Mouse (Mus musculus): ENCODE data around the gene Lpcat2. TPM values are rescaled to one million over a fixed set of nuclear protein-coding genes. Genes with fewer than 3 reads are reported as not detected.
"Not testable (repeated sequence)": the region's sequence is repeated elsewhere in the genome, so short reads cannot be mapped to it uniquely, and the experiment has no call there.

Gene Lpcat2
- polyA plus RNA-seq, 1 experiment from 2014 or later, result 8.5 TPM

GRCm38 (mm10) chr8:92861977-92862376 is 6.8 kb downstream of the Lpcat2 start:
- ATAC-seq (ENCODE audit: insufficient number of reproducible peaks, low FRiP score, low TSS enrichment, low read depth) (no peak), DNase-seq (ENCODE audit: low spot score) (no peak)
- H3K9me3 ChIP-seq (ENCODE audit: control insufficient read depth, low read length), result no peaks in the 10 kb centered on the region; the same call in 1 of the 2 replicates
- H3K4me2 ChIP-seq (ENCODE audit: low read depth, severe bottlenecking), result no peak overlapping the region
- no peaks in the 10 kb centered on the region for H3K27me3 ChIP-seq (ENCODE audit: control insufficient read depth, insufficient read depth, low read length)
- WGBS, result 93% methylated on average over 1 of the region's 1 CpGs
- no peak overlapping the region for H3K9ac ChIP-seq (ENCODE audit: low read length)
- H3K4me1 ChIP-seq (ENCODE audit: control insufficient read depth, insufficient read depth, low read length), result no peaks in the 10 kb centered on the region
- H3K27ac ChIP-seq (replicated peaks; ENCODE audit: low read depth, low read length), result no peak overlapping the region
- H3K36me3 ChIP-seq (ENCODE audit: control insufficient read depth, insufficient read depth, low read length), result no peaks in the 10 kb centered on the region
- H3K4me3 ChIP-seq (ENCODE audit: low read depth, low read length), result no peak overlapping the region

- Histone ChIP-seq H3K27ac (replicated peaks; ENCODE audit: low read depth, low read length) (no peak overlapping the region), H3K4me2 (ENCODE audit: low read depth, severe bottlenecking) (no peak overlapping the region), H3K36me3 (ENCODE audit: control insufficient read depth, insufficient read depth, low read length) (no peaks in the 10 kb centered on the region), H3K27me3 (ENCODE audit: control insufficient read depth, insufficient read depth, low read length) (no peaks in the 10 kb centered on the region), H3K9me3 (ENCODE audit: control insufficient read depth, low read length) (no peaks in the 10 kb centered on the region), H3K4me1 (ENCODE audit: control insufficient read depth, insufficient read depth, low read length) (peaks cover 5% of the 10 kb centered on the region; the same call in 1 of the 2 replicates), H3K9ac (ENCODE audit: low read length) (no peak overlapping the region), H3K4me3 (ENCODE audit: low read depth, low read length) (no peak overlapping the region)
- ATAC-seq (ENCODE audit: insufficient number of reproducible peaks, low FRiP score, low TSS enrichment, low read depth) (no peak), DNase-seq (ENCODE audit: low spot score) (peak; percentile 67)
- 6% methylated on average over 7 of the region's 7 CpGs for WGBS
Measured at GRCm38 (mm10) chr8:92870281-92870680, 15.1 kb downstream of the Lpcat2 start.

GRCm38 (mm10) chr8:92872063-92872759 is 17.1 kb downstream of the Lpcat2 start:
- peaks cover 5% of the 10 kb centered on the region; the same call in 1 of the 2 replicates for H3K4me1 ChIP-seq (ENCODE audit: control insufficient read depth, insufficient read depth, low read length)
- H3K27me3 ChIP-seq (ENCODE audit: control insufficient read depth, insufficient read depth, low read length), result no peaks in the 10 kb centered on the region
- no peak overlapping the region for H3K4me2 ChIP-seq (ENCODE audit: low read depth, severe bottlenecking)
- H3K9ac ChIP-seq (ENCODE audit: low read length), result no peak overlapping the region
- no peak overlapping the region for H3K4me3 ChIP-seq (ENCODE audit: low read depth, low read length)
- no peak overlapping the region for H3K27ac ChIP-seq (replicated peaks; ENCODE audit: low read depth, low read length)
- ATAC-seq (ENCODE audit: insufficient number of reproducible peaks, low FRiP score, low TSS enrichment, low read depth), result no peak
- no peak for DNase-seq (ENCODE audit: low spot score)
- WGBS, result 49% methylated on average over 10 of the region's 10 CpGs
- no peaks in the 10 kb centered on the region for H3K36me3 ChIP-seq (ENCODE audit: control insufficient read depth, insufficient read depth, low read length)
- no peaks in the 10 kb centered on the region for H3K9me3 ChIP-seq (ENCODE audit: control insufficient read depth, low read length)

GRCm38 (mm10) chr8:92875795-92876194 is 20.7 kb downstream of the Lpcat2 start:
- no peaks in the 10 kb centered on the region for H3K9me3 ChIP-seq (ENCODE audit: control insufficient read depth, low read length)
- DNase-seq (ENCODE audit: low spot score), result no peak
- no peaks in the 10 kb centered on the region for H3K4me1 ChIP-seq (ENCODE audit: control insufficient read depth, insufficient read depth, low read length)
- H3K9ac ChIP-seq (ENCODE audit: low read length), result no peak overlapping the region
- no peaks in the 10 kb centered on the region for H3K36me3 ChIP-seq (ENCODE audit: control insufficient read depth, insufficient read depth, low read length)
- H3K27ac ChIP-seq (replicated peaks; ENCODE audit: low read depth, low read length), result no peak overlapping the region
- WGBS, result 90% methylated on average over 10 of the region's 10 CpGs
- no peak for ATAC-seq (ENCODE audit: insufficient number of reproducible peaks, low FRiP score, low TSS enrichment, low read depth)
- no peak overlapping the region for H3K4me3 ChIP-seq (ENCODE audit: low read depth, low read length)
- H3K4me2 ChIP-seq (ENCODE audit: low read depth, severe bottlenecking), result no peak overlapping the region
- H3K27me3 ChIP-seq (ENCODE audit: control insufficient read depth, insufficient read depth, low read length), result no peaks in the 10 kb centered on the region

DNA sequence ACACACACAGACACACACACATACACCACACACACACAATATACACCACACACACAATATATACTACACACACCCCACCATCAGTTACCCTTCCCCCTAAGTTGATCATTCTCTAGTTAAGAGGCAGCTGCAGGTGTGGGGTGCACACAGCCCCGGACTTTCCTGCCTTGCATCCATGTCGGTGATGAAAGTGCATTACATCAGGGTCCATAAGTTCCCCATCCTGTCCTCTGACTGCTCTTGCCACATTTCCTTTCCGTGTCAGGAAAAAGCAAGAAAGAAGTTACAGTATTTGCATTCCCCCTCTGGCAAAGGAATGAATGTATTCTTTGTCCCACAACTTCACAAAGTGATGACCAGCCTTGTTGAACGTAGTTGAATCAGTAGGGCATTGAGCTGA is 26.1 kb downstream of the Lpcat2 start:
- Histone ChIP-seq H3K36me3 (ENCODE audit: control insufficient read depth, insufficient read depth, low read length) (no peaks in the 10 kb centered on the region), H3K27me3 (ENCODE audit: control insufficient read depth, insufficient read depth, low read length) (no peaks in the 10 kb centered on the region)
- ATAC-seq (ENCODE audit: insufficient number of reproducible peaks, low FRiP score, low TSS enrichment, low read depth), result no peak

DNA sequence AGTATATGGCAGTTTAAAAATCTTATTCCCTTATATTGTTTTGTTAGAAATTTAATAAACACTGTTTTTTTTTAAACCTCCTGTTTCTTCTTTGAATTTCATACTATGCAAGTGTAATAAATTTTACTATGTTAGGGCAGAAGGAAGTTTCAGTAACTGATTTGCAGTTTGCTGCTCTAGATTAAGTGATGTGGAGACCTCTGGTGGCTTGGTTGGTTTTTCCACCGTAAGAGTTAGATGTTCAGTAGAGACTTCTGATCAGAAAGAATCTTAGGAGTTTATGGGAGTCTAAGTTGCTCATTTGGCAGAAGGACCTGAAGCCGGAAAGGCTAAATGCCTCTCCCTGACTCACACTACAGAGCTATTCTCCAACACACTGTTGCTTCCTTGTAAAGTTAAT is 28.6 kb downstream of the Lpcat2 start:
- Histone ChIP-seq H3K4me3 (ENCODE audit: low read depth, low read length) (no peak overlapping the region), H3K4me2 (ENCODE audit: low read depth, severe bottlenecking) (no peak overlapping the region), H3K9me3 (ENCODE audit: control insufficient read depth, low read length) (no peaks in the 10 kb centered on the region), H3K27ac (replicated peaks; ENCODE audit: low read depth, low read length) (no peak overlapping the region), H3K4me1 (ENCODE audit: control insufficient read depth, insufficient read depth, low read length) (peaks cover 7% of the 10 kb centered on the region), H3K9ac (ENCODE audit: low read length) (no peak overlapping the region), H3K27me3 (ENCODE audit: control insufficient read depth, insufficient read depth, low read length) (no peaks in the 10 kb centered on the region), H3K36me3 (ENCODE audit: control insufficient read depth, insufficient read depth, low read length) (no peaks in the 10 kb centered on the region)
- 58% methylated on average over 2 of the region's 2 CpGs for WGBS
- ATAC-seq (ENCODE audit: insufficient number of reproducible peaks, low FRiP score, low TSS enrichment, low read depth), result no peak
- no peak for DNase-seq (ENCODE audit: low spot score)

More for the DNA sequence above, 26.1 kb downstream of the Lpcat2 start:
- Histone ChIP-seq H3K4me3 (ENCODE audit: low read depth, low read length) (no peak overlapping the region), H3K4me1 (ENCODE audit: control insufficient read depth, insufficient read depth, low read length) (peaks cover 7% of the 10 kb centered on the region), H3K9ac (ENCODE audit: low read length) (no peak overlapping the region), H3K27ac (replicated peaks; ENCODE audit: low read depth, low read length) (no peak overlapping the region), H3K9me3 (ENCODE audit: control insufficient read depth, low read length) (no peaks in the 10 kb centered on the region), H3K4me2 (ENCODE audit: low read depth, severe bottlenecking) (no peak overlapping the region)
- DNase-seq (ENCODE audit: low spot score), result no peak
- 72% methylated on average over 4 of the region's 4 CpGs for WGBS

- not testable (repeated sequence) for H3K4me3 ChIP-seq (ENCODE audit: low read depth, low read length); H3K4me2 ChIP-seq (ENCODE audit: low read depth, severe bottlenecking); H3K27me3 ChIP-seq (ENCODE audit: control insufficient read depth, insufficient read depth, low read length); H3K36me3 ChIP-seq (ENCODE audit: control insufficient read depth, insufficient read depth, low read length); DNase-seq (ENCODE audit: low spot score); H3K9ac ChIP-seq (ENCODE audit: low read length); H3K27ac ChIP-seq (replicated peaks; ENCODE audit: low read depth, low read length); H3K4me1 ChIP-seq (ENCODE audit: control insufficient read depth, insufficient read depth, low read length); H3K9me3 ChIP-seq (ENCODE audit: control insufficient read depth, low read length); ATAC-seq (ENCODE audit: insufficient number of reproducible peaks, low FRiP score, low TSS enrichment, low read depth)
- WGBS, result 31% methylated on average over 3 of the region's 3 CpGs
Measured at GRCm38 (mm10) chr8:92892216-92892615, 37.1 kb downstream of the Lpcat2 start.

DNA sequence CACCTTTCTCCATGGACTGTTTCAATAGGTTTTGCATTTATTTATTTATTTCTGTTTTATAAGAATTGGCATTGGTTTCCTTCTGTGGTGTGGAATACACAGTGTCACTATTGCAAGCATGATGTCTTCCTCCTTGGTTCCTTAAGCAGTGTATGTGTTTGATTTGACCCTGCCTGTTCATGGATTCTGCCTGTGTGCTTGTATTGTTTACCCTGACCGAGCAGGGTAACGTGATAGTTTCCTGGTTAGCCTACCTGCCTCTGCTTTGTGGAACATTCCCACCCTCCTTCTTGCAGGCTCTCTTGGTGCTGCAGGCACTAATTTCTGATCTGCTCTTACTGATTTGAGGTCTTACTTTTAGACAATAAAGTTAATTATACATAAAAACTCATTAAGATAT is 38.7 kb downstream of the Lpcat2 start:
- H3K9ac ChIP-seq (ENCODE audit: low read length), result no peak overlapping the region
- no peaks in the 10 kb centered on the region for H3K4me1 ChIP-seq (ENCODE audit: control insufficient read depth, insufficient read depth, low read length)
- no peaks in the 10 kb centered on the region for H3K9me3 ChIP-seq (ENCODE audit: control insufficient read depth, low read length)
- H3K27me3 ChIP-seq (ENCODE audit: control insufficient read depth, insufficient read depth, low read length), result no peaks in the 10 kb centered on the region
- DNase-seq (ENCODE audit: low spot score), result no peak
- no peak overlapping the region for H3K4me3 ChIP-seq (ENCODE audit: low read depth, low read length)
- no peak overlapping the region for H3K4me2 ChIP-seq (ENCODE audit: low read depth, severe bottlenecking)
- WGBS, result 85% methylated on average over 2 of the region's 2 CpGs
- no peak overlapping the region for H3K27ac ChIP-seq (replicated peaks; ENCODE audit: low read depth, low read length)
- ATAC-seq (ENCODE audit: insufficient number of reproducible peaks, low FRiP score, low TSS enrichment, low read depth), result no peak
- no peaks in the 10 kb centered on the region for H3K36me3 ChIP-seq (ENCODE audit: control insufficient read depth, insufficient read depth, low read length)

DNA sequence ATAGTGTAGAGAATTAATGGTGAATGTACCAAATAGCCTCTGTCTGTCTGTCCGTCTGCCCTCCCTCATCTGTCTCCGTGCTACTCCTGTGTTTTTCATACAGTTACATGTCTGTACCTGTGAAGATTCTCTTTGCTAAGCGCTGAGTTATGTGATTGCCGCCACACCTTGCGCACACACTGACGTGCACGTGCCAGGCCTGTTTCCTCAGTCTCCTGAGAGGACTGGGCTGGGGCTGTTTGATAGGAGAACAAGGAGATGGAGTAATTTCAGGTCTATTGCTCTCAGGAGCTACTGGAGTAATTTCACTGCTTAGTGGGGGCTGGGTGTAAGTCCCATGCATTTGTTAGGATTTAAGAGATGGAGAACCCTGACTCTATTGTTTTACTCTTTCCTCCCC is 39.9 kb downstream of the Lpcat2 start:
- DNase-seq (ENCODE audit: low spot score) (no peak), ATAC-seq (ENCODE audit: insufficient number of reproducible peaks, low FRiP score, low TSS enrichment, low read depth) (no peak)
- no peak overlapping the region for H3K4me3 ChIP-seq (ENCODE audit: low read depth, low read length)
- H3K27me3 ChIP-seq (ENCODE audit: control insufficient read depth, insufficient read depth, low read length), result no peaks in the 10 kb centered on the region
- WGBS, result 89% methylated on average over 7 of the region's 7 CpGs
- H3K9me3 ChIP-seq (ENCODE audit: control insufficient read depth, low read length), result no peaks in the 10 kb centered on the region
- H3K4me1 ChIP-seq (ENCODE audit: control insufficient read depth, insufficient read depth, low read length), result no peaks in the 10 kb centered on the region
- H3K27ac ChIP-seq (replicated peaks; ENCODE audit: low read depth, low read length), result no peak overlapping the region
- H3K4me2 ChIP-seq (ENCODE audit: low read depth, severe bottlenecking), result no peak overlapping the region
- no peaks in the 10 kb centered on the region for H3K36me3 ChIP-seq (ENCODE audit: control insufficient read depth, insufficient read depth, low read length)
- H3K9ac ChIP-seq (ENCODE audit: low read length), result no peak overlapping the region
